Mouse (Mus musculus) kidney, postnatal 14 days (tissue): Measurements from ENCODE around the gene Slc22a17.
"Not testable (repeated sequence)": the region's sequence is repeated elsewhere in the genome, so short reads cannot be mapped to it uniquely, and the experiment has no call there.

ENCODE experiments used
- DNase-seq: peaks from one replicate; pipeline ENCODE4 v3.0.0; 2022; ENCODE audit warnings: mixed read lengths

Gene Slc22a17

DNA sequence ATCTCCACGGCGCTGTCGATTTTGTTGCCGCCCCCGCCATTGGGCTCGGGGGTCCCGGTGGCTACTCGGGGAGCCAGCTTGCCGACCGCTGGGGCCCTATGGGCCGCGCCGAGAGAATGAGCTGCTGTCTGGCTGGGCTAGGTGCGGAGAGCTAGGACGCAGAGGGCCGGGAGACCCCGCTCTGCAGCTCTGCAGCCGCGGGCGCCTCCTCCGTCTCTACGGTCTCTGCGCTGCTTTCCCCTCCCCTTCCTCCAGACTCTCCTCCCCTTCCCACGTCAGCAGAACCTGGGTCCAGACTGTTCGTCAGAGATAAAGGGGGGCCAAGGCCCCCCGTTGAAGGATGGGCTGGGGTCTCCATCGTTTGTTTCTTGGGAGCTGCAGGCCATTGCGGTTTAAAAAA, at the start of gene Slc22a17:
Gene Slc22a17 (minus strand): TSS at position 247 of the 400 bp plus-strand sequence.
- DNase-seq = peak; percentile 80

DNA sequence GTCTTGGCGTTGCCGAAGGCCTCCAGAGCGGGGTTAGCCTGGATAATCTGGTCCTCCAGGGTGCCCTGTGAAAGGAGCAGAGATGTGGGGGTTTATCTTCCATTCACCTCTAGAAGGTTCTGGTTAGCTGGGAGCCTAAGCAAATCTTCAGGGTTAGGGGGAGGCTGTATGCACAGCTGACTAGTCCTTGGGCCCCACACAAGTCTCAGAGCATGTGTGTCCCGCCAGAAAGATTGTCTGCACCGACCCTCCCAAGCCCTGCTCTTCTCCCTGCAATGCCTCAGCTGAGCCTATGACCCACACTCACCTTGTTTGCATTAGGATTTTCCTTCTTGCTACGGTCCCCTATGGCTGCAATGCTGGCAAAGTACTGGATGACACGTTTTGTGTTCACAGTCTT, 49.8 kb upstream of the Slc22a17 start:
- DNase-seq = no peak

DNA sequence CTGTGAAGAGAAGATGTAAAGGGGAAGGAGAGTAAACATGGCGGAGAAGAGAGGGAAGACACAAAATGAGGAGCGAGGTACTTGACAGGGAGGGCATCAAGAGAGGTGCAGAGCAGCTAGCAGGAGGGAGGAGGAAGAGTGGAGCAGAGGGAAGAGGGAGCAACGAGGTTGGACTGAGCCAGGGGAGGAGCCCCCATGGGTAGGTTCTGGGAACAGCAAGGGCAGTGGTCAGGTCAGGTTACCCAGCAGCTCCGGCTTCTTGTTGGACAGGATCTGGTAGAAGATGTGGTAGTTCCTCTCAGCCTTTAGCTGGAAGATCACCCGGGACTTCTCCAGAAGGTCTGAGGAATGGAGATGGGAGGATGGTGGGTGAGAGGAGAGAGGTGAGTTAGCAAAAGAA, 48.6 kb upstream of the Slc22a17 start:
- DNase-seq = no peak

DNA sequence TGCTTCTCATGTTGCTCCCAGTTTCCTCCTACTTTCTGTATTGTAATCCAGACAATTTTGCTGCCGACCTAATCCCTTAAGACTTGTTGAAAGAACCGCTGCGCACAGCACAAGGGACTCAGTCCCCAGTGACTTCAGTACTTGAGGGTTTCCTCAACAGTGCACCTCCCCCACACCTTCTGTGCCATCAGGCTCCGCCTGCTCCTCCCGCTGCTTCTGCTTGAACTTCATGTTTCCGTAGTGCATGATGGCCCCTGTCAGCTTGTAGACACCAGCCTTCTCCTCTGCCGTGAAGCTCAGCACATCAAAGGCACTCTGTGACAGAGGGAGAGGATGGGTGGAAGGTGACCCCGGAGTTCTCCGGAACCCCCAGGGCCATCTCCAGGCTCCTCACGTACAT, 47.8 kb upstream of the Slc22a17 start:
- no peak for DNase-seq

DNA sequence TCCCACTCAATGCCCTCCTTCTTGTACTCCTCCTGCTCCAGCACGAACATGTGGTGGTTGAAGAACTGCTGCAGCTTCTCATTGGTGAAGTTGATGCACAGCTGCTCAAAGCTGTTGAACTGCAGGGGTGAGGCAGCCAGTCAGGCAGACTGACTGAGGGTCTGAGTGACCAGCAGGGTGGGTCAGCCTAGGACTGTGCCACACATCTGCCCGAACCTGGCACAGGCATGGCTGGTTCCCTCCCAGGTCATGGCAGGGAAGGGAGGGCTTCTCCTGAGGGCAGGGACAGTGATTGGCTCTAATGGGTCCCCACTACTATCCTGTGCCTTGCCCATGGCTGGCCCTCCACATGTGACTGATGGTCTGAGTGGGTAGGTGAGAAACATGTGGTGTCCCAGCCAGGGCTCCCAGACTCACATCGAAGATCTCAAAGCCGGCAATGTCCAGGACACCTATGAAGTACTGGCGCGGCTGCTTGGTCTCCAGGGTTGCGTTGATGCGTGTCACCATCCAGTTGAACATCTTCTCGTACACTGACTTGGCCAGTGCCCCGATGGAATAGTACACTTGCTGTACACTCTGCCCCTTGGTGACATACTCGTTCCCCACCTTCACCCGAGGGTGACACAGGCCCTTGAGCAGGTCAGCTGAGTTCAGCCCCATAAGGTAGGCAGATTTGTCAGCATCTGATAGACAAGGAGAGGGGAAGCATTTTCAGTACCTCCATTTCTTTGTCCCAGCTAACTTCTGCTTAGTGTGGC, 47.1 kb upstream of the Slc22a17 start:
- not testable (repeated sequence) for DNase-seq

DNA sequence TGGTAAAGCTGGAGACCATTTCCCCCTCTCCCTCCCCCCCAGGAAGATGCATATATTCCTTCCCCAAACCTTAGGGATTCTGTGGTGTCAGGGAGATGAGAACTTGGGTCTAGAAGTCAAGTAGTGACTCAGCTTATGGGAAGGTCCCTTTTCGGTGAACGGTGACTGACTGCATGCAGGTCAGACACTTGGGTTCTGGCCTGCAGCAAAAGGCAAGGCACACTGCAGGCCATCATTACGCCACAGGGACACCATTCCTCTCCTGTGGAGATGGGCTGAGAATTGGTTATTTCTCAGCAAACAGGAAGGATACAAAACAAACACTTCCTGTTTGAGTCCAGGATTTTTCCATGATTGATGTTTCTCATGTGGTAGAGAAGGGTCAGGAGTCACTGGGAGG, 46.3 kb upstream of the Slc22a17 start:
- no peak for DNase-seq

DNA sequence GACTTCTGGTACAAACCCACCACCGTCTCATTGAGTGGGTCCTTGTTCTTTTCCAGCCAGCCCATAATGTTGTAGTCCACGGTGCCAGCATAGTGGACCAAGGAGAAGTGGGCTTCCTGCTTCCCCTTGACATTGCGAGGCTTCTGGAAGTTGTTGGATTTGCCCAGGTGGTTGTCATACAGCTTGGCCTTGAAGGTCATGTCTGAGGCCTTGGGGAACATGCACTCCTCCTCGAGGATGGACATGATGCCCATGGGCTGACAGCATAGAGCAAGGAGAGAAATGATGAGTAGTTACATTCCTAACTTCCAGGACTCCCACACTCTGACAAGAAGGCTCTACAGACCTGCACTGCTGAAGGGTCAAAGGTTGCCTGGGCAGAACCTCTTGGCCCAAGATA, 45.6 kb upstream of the Slc22a17 start:
- DNase-seq = no peak

DNA sequence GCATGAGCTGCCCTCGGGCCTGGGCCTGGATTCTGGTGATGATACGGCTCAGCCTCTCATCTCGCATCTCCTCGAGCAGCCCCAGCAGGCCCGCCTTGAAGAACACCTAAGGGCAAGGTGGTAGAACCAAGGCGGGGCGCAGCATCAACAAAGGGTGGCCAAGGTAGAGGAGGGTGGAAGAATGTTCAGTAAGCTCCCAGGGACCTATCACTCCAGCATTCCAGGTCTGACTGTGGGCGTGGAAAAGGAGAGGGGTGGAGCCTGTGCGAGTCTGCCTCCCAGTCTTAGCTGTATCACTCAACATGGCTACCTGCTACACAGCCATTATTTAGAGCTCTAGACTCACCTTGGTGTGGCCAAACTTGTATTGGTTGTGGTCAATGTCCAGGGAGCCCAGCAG, 43.6 kb upstream of the Slc22a17 start:
- DNase-seq = no peak

DNA sequence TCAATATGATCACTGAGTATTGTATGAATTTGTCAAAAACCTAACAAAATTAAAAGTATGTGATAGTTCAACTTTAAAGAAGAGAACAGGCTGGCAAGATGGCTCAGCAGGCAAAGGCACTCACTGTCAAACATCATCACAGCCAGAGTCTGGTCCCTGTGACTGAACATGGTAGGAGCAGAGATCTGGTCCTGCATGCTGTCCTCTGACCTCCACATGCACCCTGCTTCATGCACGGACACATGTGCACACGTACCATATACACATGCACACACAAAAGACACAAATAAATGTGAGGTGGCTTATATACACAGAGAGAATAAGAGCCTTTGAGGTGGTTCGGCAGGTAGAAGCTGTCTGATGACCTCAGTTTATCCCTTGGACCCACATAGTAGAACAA, 42.5 kb upstream of the Slc22a17 start:
- DNase-seq = no peak

DNA sequence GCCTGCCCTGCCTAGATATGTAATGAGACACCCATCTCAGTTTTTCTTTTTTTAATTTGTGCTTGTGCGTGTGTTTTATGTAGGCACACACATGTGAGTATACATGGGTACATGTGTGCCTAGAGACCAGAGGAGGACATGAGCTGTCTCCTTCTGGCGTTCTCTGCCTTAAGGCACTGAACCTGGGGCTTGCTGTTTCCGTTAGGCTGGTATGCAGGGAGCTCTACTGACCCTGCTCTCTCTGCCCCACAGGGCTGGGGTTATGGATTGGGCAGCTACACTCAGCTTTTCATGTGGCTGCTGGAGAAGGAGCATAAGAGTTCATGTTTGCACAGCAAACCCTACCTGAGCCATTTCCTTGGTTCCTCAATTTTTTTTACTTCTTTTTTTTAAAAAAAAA, 41.5 kb upstream of the Slc22a17 start:
- DNase-seq = no peak

DNA sequence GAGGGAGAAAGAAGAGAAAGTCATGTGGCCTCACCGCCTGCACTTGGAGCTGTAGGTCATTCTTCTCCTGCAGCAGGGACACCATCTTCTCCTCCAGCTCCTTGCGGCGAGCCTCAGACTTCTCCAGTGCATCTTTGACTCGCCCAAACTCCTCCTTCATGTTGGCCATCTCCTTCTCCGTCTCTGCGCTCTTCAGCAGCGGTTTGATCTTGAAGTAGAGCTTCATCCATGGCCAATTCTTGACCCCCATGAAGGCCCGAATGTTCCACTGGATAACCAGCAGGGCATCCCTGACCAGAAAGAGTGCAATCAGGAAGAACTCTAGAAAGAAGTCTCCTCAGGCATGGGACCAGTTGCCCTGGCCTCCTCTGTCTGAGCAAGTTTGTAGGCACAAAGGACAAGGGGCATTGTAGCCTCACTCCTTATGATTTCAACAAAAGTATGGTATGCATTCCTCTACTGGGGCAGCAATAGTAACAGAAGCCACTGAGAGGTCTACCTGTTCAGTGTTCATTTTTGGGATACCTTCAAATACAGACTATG, 40.8 kb upstream of the Slc22a17 start:
- DNase-seq = no peak

DNA sequence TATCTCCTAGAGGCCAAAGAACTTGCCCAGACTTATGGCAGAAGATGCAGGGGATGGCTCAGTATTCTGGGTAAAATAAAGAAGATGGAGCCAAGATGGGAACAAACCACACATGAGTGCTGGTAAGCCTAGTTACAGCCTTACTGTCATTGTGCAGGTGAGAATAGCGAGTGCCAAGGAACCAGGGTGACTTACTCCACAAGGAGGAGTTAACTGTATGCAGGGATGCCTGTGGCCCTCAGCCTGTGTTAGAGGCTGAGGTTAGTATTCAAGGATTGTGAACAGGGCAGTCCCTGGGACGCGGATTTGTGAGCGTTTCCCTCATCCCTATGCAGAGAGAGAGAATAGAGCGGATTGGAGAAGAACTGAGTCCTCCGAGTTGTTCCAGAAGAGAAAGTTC, 38.7 kb upstream of the Slc22a17 start:
- DNase-seq = no peak

DNA sequence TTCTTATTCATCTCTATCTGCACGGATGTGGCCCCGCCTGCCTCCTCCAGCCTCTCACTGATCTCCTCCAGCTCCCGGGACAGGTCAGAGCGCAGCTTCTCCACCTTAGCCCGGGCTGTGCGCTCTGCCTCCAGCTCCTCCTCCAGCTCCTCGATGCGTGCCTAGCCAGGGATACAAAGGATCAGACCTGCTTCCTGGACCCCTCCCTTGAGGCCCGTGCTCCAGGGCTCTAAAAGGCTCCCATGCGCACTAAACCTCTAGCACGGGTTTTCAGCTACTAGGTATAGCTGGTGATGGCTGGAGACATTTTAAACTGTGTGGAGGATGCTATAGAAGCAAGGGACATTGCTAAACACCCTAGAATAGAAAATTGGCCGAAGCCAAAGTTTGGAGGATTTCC, 37.6 kb upstream of the Slc22a17 start:
- DNase-seq = no peak

DNA sequence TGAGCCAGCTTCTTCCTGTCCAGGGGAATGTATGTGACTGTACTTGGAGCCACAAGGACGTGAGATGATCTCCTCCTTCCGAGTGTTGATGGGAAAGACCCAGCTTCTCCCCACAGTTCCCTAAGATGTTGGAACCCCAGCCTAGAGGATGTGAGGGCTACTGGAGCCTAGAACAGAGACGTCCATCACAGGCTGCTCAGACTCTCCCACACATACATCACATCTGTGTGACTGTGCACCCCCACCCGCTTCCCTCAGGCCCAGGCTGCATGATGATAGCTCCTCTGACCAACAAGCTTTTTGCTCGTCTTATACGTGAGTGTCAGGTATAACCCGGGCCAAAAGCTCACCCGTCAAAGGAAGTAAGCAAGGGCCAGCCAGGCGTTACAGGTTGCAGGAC, 35.8 kb upstream of the Slc22a17 start:
- DNase-seq = no peak

DNA sequence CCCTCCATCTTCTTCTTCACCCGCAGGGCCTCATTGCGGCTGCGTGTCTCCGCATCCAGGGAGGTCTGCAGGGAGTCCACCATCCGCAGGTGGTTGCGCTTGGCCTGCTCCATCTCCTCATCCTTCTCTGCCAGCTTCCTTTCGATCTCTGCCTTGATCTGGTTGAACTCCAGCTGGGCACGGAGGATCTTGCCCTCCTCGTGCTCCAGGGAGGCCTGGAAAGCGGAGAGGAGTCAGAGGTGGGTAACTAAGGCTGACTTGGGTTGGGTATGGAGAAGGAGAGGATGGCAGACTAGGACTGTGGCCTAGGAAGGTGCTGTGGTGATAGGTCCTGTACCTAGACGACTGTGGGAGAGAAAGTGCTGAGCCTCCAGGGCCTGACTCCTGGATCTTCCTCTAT, 34.1 kb upstream of the Slc22a17 start:
- not testable (repeated sequence) for DNase-seq

DNA sequence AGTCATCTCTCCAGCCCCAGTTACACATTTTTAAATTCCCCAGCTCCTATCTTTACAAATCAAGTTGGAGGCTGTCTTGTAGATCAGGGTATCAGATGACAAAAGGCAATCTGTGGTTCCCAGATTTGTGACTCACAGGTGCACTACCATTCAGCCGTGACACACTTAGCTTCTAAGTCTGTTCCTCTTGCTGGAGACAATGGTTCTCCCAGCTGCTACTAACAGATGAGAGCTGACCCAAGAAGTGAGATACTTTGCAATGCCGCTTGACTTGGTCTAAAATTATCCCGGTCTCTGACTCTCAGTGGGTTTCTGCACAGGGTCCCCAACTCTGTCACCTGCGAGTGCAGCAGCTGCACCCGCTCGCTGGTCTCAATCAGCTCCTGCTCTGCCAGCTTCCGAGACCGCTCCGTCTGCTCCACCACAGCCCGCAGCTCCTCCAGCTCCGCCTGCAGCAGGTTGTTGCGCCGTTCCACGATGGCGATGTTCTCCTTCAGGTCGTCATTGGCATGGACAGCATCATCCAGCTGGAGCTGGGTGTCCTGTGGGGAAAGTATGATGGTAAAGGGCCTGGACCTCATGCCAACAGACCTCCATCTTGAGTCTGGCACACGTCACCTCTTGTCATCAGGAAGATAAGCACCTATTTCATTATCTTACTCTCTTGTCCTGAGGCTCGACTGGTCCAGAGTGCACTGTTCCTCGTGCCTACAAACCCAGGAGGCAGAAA, 33.2 kb upstream of the Slc22a17 start:
- no peak for DNase-seq

DNA sequence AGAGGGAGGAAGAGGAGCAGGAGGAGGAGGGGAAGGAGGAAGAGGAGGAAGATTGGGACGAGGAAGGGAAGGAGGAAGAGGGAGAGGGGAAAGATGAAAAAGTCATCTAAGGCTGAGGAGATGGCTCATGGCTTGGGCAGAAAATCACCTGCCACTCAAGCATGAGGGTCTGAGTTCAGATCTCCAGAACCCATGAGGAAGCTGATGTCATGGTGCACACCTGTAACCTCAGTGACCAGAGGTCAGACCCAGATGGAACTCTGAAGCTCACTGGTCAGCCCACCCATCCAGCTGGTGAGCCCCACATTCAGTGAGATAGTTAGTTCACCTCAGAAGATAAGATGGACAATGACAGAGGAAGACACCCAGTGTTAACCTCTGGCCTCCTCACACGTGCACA, 32.0 kb upstream of the Slc22a17 start:
- no peak for DNase-seq

DNA sequence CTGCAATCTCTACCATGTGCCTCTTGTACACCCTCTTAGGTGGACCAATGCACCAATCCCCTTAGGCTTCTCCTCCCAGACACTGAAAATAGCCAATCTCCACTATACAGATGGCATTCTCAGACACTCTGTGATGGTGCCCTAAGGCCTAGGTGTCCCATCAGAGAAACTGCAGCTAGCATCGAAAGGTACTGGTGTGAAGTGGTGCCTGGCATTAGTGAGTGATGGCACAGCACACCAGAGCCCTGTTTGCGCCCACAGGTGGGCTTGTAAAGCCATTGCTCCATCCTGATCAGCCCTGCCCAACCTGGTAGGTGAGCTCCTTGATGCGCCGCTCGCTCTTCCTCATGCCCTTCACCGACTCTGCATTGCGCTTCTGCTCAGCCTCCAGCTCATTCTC, 31.0 kb upstream of the Slc22a17 start:
- DNase-seq = no peak

DNA sequence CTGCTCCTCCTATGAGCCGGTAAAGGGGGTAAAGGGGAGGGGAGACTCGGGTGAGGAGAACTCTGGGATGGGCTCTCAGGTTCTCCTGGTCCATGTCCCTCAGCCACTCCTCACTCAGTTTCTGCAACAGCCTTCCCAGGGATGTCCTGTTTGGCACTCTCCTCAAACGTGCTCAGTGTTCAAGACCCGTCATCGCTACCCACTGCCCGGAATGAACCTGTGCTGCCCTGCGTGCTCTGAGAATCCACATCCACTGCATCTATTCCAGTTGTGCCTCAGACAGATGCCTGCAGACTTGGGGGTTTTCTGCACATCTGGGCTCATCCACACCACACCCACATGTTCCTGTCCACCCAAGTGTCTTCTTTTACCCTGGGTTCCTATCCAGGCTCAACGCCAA, 29.5 kb upstream of the Slc22a17 start:
- DNase-seq = no peak

DNA sequence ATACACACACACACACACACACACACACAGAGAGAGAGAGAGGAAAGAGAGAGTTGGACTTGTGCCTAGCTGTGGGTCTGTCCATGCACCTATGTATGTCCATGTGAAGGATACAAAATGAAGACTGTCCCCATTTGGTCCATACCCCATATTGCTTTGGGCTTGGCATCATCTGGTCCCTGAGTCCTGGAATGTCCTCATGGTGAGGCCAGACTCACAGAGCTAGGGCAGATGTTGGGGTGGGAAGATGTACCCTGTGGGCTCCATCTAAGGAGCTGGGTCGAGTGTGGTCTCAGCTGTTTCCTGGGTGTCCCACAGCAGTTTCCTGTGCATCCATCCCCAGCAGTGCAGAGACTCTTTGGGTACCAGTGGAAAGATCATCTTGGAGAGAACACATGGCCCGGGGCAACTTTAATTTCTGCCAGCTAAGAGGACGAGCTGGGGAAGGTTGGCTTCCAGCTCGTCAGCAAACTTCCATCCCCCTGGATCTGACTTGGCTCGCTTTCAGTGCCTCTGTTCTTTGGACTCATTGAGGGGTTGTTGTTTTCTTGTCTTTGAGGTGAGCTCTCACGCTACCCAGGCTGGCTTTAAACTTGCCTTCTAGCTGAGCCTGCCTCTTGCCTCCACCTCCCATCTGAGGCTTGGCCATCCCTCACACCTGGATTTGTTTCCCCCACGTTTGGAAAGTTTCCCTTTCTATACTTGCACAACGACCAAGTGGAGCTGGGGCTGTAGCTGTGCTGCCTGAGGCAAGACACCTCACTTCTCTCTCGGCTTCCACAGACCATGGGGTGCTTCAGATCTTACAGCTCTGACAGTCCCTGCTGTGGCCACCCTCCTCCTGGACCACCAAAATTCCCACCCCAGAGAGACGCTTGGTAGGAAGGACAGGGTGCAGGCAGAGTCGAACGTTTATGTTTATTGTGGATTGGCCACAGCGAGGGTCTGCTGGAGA, 28.4 kb upstream of the Slc22a17 start:
- peak; percentile 62 for DNase-seq

DNA sequence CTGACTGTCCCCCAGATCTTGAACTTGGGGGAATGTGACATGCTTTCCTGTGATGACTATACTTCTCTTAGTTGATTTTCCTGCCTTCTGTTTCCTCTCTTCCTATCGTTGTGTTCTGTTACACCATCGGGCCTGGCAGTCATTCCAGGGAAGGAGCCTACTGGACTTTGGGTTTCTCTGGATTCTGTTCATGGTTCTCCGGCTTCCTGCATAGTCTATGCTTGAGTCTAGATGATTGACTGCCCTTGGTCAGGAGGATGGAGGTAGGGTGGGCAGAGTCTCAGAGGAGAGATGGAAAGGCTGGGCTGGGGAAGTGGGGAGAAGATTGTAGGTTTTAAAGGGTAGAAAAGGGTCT, 27.2 kb upstream of the Slc22a17 start:
- DNase-seq = peak; percentile 41

DNA sequence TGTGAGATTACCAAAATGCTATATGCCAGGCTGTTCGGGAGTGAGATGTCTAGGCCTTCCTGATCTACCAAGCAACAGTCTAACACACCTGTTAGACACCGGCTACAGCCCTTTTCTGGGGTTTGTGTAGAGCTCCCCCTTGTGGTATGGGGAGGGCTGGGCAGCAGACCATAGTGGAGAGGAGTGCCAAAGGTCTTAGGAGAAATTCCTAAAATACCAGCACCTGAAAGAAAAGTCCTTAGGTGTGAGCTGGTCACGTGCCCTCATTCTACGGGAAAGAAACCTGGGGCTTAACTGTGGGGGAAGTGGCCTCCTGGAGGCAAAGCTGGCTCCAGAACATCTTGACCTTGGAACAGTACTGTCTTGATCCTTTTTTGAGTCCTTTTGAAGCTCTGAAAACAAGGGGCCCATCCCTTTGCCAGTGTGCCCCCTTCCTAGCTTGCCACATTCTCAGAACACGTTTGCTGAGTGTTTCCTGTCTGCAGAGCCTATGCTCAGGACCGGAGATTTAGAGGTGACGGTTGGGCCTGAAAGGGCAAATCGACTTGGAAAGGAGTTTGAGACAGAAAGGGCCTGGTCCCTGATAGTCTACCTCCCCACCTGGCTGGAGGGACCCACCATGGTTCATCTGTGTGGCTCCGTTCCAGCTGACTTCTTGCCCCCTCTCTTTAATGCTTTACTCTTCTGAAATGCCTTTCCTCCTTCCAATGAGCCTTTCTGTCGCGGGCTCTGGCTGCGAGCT, 26.7 kb upstream of the Slc22a17 start:
- peak; percentile 84 for DNase-seq
